Mouse (Mus musculus) embryonic fibroblast, embryonic 13.5 days (primary cell): ENCODE data around the gene Figla.
"Not testable (repeated sequence)": the region's sequence is repeated elsewhere in the genome, so short reads cannot be mapped to it uniquely, and the experiment has no call there.

Experiments used
- CTCF ChIP-seq: IDR thresholded peaks from 2 replicates; pipeline ENCODE4 v1.5.1; 2011; ENCODE audit warnings: mild to moderate bottlenecking, control low read depth, low read length, moderate library complexity, borderline replicate concordance; ENCODE audit not compliant: insufficient read depth
- POLR2A ChIP-seq: IDR thresholded peaks from 2 replicates; pipeline ENCODE4 v1.6.1; 2011; ENCODE audit warnings: low read depth, mild to moderate bottlenecking, control low read depth, low read length, moderate library complexity

DNA sequence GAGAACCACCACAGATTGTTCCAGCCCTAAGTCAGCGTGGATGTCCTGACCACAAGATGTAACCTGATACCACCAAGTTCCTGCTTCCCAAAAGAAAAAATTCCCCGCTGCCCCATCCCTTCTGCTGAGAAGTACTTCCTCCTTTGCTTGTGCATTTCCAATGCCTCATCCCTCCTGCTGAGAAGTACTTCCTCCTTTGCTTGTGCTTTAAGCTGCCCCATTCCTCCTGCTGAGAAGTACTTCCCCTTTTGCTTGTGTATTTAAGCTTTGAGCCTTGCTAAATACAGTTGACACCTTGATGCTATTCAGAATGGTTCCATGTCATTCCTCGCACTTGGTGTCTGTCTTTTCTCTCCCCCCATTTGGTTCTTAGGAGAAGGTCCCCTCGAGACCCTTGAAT, 37.2 kb upstream of the Figla start:
- not testable (repeated sequence) for TF ChIP-seq POLR2A, CTCF
